Mouse (Mus musculus) ES-Bruce4 (cell line): Measurements from ENCODE around the gene Cwh43. TPM values are rescaled to one million over a fixed set of nuclear protein-coding genes. Genes with fewer than 3 reads are reported as not detected.
"Not testable (repeated sequence)": the region's sequence is repeated elsewhere in the genome, so short reads cannot be mapped to it uniquely, and the experiment has no call there.

ENCODE experiments used
- H3K27ac ChIP-seq: 2 replicates; pipeline ENCODE4 v1.5.1; 2012; ENCODE audit warnings: low read length, inconsistent platforms; ENCODE audit not compliant: insufficient read depth
- H3K27me3 ChIP-seq: 2 replicates; pipeline ENCODE4 v1.6.1; 2012; ENCODE audit warnings: mild to moderate bottlenecking, low read length, inconsistent platforms; ENCODE audit not compliant: control insufficient read depth, poor library complexity, insufficient read depth, severe bottlenecking
- H3K36me3 ChIP-seq: 2 replicates; pipeline ENCODE4 v1.6.1; 2012; ENCODE audit warnings: inconsistent platforms, mild to moderate bottlenecking, low read length, moderate library complexity; ENCODE audit not compliant: control insufficient read depth, poor library complexity, insufficient read depth, severe bottlenecking
- H3K4me1 ChIP-seq: one replicate; pipeline ENCODE4 v1.8.1; 2011; ENCODE audit warnings: low read length; ENCODE audit not compliant: control insufficient read depth, insufficient read depth
- H3K4me3 ChIP-seq: 2 replicates; pipeline ENCODE4 v1.5.1; 2011; ENCODE audit warnings: low read depth, mild to moderate bottlenecking, low read length
- H3K9ac ChIP-seq: 2 replicates; pipeline ENCODE4 v1.6.1; 2012; ENCODE audit warnings: low read depth, mild to moderate bottlenecking, inconsistent platforms; ENCODE audit not compliant: poor library complexity, severe bottlenecking
- H3K9me3 ChIP-seq: replicated peaks from 2 replicates; pipeline ENCODE4 v1.6.1; 2012; ENCODE audit warnings: mild to moderate bottlenecking, low read length, inconsistent platforms; ENCODE audit not compliant: control insufficient read depth, poor library complexity, insufficient read depth, severe bottlenecking
- CTCF ChIP-seq: IDR thresholded peaks from one replicate; pipeline ENCODE4 v1.8.1; 2011; ENCODE audit warnings: low read depth, low read length
- EP300 ChIP-seq: IDR thresholded peaks from 2 replicates; pipeline ENCODE4 v1.6.1; 2011; ENCODE audit warnings: low read depth, low read length; ENCODE audit not compliant: insufficient read depth
- POLR2A ChIP-seq: IDR thresholded peaks from one replicate; pipeline ENCODE4 v1.8.1; 2011; ENCODE audit warnings: low read length; ENCODE audit not compliant: insufficient read depth
- polyA plus RNA-seq: library from polyadenylated mRNA; stranded (reverse); fragments of >200 nt; gene quantifications from 2 replicates; pipeline ENCODE4 v1.2.4, GENCODE M21; 2011; ENCODE audit warnings: low read depth; ENCODE audit not compliant: missing spikeins, insufficient read depth, insufficient read length

The Cwh43 gene
- polyA plus RNA-seq, 1 experiment, result not detected

GRCm38 (mm10) chr5:73480700-73481099 lies 74.8 kb downstream of the Cwh43 start, which contains the start of gene Dcun1d4:
Gene Dcun1d4 (plus strand): TSS chr5:73481000.
- Histone ChIP-seq H3K27me3 (no peaks in the 10 kb centered on the region), H3K9ac (no peak within 1 kb of the TSS), H3K4me1 (no peaks in the 10 kb centered on the region), H3K9me3 (no peaks in the 10 kb centered on the region), H3K4me3 (no peak within 1 kb of the TSS), H3K27ac (no peak within 1 kb of the TSS), H3K36me3 (no peaks in the 10 kb centered on the region)
- TF ChIP-seq EP300 (no peak), CTCF (no peak), POLR2A (no peak)

GRCm38 (mm10) chr5:73481401-73481800 lies 75.5 kb downstream of the Cwh43 start:
- H3K9ac ChIP-seq, result no peak overlapping the region
- no peaks in the 10 kb centered on the region for H3K9me3 ChIP-seq
- H3K27me3 ChIP-seq, result no peaks in the 10 kb centered on the region
- H3K4me1 ChIP-seq, result no peaks in the 10 kb centered on the region
- no peak overlapping the region for H3K27ac ChIP-seq
- no peak for TF ChIP-seq CTCF
- H3K36me3 ChIP-seq, result no peaks in the 10 kb centered on the region
- no peak overlapping the region for H3K4me3 ChIP-seq

GRCm38 (mm10) chr5:73482381-73482780 lies 76.5 kb downstream of the Cwh43 start:
- H3K4me1 ChIP-seq, H3K4me3 ChIP-seq, H3K27ac ChIP-seq, H3K9ac ChIP-seq, H3K36me3 ChIP-seq, H3K9me3 ChIP-seq, H3K27me3 ChIP-seq: not testable (repeated sequence)

- H3K27me3 ChIP-seq, result no peaks in the 10 kb centered on the region
- H3K36me3 ChIP-seq, result no peaks in the 10 kb centered on the region
- H3K27ac ChIP-seq, result no peak overlapping the region
- H3K9me3 ChIP-seq, result no peaks in the 10 kb centered on the region
- H3K4me3 ChIP-seq, result no peak overlapping the region
- TF ChIP-seq CTCF (no peak), EP300 (no peak), POLR2A (no peak)
- no peaks in the 10 kb centered on the region for H3K4me1 ChIP-seq
- no peak overlapping the region for H3K9ac ChIP-seq
Measured at GRCm38 (mm10) chr5:73484016-73484615, 78.2 kb downstream of the Cwh43 start.

GRCm38 (mm10) chr5:73486451-73486850 lies 80.6 kb downstream of the Cwh43 start:
- Histone ChIP-seq H3K27ac (no peak overlapping the region), H3K4me1 (no peaks in the 10 kb centered on the region), H3K27me3 (no peaks in the 10 kb centered on the region), H3K36me3 (no peaks in the 10 kb centered on the region), H3K4me3 (no peak overlapping the region), H3K9me3 (no peaks in the 10 kb centered on the region), H3K9ac (no peak overlapping the region)
- TF ChIP-seq POLR2A, result no peak
- TF ChIP-seq CTCF, result no peak
- no peak for TF ChIP-seq EP300

- no peaks in the 10 kb centered on the region for H3K36me3 ChIP-seq
- TF ChIP-seq EP300 (no peak), CTCF (no peak), POLR2A (no peak)
- peak overlapping the region; percentile 40; the same call in 1 of the 2 replicates for H3K27ac ChIP-seq
- peak overlapping the region; percentile 51 for H3K9ac ChIP-seq
- H3K4me3 ChIP-seq, result peak overlapping the region; percentile 61
- H3K4me1 ChIP-seq, result no peaks in the 10 kb centered on the region
- H3K9me3 ChIP-seq, result no peaks in the 10 kb centered on the region
- H3K27me3 ChIP-seq, result no peaks in the 10 kb centered on the region
Measured at GRCm38 (mm10) chr5:73489915-73490314, 84.0 kb downstream of the Cwh43 start.
